Mouse (Mus musculus): Measurements from ENCODE around the gene Tjp1.

Gene Tjp1

GRCm38 (mm10) chr7:65388243-65389013, 139.2 kb downstream of the Tjp1 start:
- in situ Hi-C loops (cut with MboI), result no loop called here

DNA sequence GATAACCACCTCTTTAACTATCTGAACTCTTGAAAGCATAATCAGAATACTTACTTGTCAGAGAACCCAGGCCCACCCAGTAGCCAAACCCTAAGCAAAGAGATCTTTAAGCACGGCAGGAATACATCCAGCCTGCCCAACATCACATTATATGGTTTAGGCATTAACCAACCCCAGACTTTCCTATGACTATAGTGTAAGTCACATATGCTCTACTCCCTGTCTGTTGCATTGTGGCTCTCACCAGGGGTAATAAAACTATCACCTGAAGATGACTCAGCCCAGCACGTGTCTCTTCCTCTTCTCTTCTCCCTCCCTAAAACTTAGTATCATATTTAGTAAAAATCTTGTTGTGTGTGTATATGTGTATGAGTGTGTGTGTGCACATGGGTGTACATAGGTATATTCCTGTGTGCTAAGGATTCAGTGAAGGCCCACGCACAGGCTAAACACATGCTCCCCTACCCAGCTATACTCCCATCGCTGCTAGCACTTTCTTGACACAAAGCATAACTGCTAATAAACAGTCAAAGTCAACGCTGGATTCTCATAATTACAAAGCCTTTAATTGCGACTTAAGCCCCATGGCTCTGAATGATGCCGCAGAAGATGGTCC, 139.9 kb downstream of the Tjp1 start:
- in situ Hi-C loops (cut with MboI), result no loop called here

DNA sequence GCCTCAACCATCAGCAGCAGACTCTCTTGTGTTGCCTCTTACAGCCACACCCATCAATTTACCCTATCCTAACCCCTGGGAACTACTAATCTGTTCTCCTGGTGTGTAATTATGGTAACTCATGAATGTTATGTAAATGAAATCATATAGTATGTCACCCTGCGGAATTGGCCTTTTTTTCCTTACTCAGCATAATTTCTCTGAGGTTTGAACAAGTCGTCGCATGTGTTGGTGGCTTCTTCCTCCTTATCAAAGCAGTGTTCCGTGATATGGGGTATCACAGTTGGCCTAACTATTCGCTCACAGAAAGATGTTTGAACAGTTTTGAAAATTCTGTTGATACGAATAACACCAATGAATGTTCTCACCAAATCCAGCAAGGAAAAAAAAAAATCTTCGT, 142.8 kb downstream of the Tjp1 start:
- in situ Hi-C loops (cut with MboI), result no loop called here

DNA sequence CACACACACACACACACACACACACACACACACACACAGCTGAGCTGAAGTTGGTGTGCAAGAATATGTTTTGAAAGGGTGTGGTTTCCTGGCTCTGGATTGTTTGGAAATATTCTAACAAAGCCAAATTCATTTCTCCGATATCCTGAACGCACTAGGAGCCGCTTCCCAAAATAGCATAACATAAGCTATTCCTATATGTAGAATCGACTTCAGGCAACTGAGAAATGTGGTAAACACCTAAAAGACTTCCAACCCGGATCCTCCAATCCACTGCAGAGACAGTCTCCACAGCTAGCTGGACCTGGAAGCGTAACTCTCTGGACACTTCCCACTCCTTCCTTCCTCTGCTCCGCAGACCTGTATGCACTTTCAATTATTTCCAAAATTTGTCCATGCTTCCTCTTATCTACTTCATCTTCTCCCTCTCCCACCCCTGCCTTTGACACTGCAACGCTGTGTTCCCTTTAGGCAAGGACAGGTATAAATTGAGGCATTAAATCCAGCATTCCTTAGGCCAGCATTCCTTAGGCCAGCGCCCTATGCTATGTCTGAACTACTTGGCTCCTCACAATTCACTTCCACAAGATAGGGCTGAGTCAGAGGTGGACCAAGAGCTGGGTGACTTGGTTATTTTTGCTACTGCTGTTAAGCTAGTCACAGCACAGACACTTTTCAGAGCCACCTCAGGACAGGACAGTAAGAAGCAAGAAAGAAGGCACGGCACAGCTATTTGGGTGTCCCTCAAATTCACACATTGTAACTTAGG, 144.9 kb downstream of the Tjp1 start:
- in situ Hi-C loops (cut with MboI), result no loop called here

DNA sequence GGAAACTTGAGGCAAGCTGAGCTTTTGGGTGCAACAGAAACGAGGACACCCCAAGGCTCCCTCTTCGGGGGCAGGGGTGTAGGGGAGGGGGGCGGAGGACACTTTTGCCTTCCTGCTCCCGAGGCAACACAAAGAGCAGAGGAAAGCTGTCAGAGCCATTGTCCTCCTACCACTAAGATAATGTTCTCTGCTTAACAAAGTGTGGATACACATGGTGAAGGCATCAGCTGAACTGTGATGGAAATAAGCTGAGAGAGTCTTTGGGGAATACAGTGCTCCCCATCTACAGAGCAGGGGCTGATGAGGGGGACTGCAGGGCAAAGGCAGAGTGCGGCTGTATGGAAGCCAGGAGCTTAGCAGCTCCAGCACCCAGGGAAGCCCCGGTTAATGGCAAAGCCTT, 145.7 kb downstream of the Tjp1 start:
- in situ Hi-C loops (cut with MboI), result no loop called here

GRCm38 (mm10) chr7:65380716-65381115, 146.9 kb downstream of the Tjp1 start:
- in situ Hi-C loops (cut with MboI), result no loop called here

- in situ Hi-C loops (cut with MboI), result no loop called here
Measured at GRCm38 (mm10) chr7:65378818-65379565, 148.6 kb downstream of the Tjp1 start.

DNA sequence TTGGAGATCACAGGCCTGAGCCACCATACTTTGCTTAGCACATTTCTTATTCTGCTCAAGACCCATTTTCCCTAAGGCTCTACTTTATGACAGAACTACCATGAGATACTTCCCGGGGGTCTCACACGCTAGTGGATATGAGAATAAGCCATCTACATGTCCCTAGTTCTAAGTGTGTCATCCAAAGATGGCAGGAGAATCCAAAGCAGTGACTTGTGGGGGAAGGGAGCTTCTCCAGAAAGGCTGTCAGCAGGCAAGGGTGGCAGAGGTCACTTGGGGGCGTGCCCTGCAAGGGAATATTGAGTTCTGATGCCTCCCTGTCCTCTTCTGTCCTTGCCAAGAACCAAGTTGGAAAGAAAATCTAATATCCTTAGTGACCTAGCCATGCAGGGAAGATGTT, 150.1 kb downstream of the Tjp1 start:
- in situ Hi-C loops (cut with MboI), result no loop called here

DNA sequence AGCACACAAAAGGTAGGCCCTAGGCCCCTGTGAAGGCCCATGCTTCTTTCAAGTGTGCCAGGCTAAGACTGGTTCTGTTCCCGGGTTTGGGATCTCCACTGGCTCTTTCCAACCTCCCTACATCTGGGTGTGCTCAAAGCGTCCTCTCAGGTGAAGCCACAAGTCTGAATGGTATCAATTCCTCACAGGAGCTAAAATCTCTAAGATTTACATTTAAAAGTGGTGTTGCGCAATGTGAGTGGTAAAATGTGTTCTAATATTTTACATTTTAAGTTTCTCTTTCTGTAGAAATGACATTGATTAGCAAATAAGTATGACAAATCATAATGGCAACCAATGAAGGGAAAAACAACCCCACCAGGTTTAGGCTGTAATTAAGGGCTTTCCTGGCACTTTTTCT, 152.0 kb downstream of the Tjp1 start:
- in situ Hi-C loops (cut with MboI), result no loop called here

DNA sequence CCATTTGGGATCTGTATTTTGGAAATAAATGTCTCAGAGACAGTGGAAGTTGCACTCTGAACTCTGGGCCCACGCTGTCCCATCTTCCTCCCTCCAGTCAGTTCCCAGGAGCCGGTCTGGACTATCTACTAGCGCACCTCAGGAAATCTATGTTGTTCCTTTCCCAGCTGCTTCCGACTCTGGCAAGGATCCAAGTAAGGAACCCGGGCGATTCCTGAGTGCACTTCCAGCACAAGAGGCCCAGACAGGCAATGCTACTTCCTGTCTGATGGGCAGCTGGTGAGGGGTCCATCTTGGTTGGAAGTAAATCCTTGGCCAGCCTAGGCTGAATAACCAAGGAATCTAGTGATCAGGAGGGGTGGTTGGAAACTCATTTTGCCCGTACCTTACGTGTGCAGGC, 152.4 kb downstream of the Tjp1 start:
- in situ Hi-C loops (cut with MboI), result no loop called here

DNA sequence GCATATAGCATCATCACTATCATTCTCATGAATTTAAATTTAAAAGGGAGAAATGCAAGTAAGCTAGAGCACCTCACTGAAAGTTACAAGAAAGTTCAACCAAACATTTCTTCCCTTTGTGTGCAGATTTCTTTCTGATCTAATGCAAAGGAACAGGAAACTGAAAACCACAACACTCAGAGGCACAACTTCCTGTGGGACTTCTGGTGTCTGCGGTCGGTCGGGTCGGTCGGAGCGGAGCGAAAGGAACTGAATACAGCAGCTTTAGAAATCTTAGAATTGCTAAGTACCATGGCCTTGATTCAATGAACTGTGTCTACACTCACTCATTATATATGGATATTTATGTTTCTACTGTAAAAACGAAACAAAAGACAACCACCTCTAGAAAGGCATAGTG, 154.2 kb downstream of the Tjp1 start:
- in situ Hi-C loops (cut with MboI), result no loop called here

DNA sequence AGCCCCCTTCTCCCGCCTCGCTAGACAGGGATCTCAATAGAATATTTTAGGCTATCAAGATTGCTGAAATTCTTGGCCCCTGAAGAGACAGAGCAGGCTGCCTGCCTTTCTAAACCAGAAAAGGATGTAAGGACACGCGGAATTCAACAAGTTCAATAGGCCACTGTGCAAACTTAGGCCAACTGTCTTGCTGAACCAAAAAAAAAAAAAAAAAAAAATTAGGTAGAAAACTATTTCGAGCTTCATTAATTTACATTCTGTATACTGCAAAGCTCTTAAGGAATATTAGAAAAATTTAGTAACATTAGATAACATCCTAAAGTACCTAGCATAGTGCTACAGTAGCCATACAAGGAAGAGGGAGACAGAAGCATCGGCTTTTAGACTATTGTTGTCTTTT, 155.8 kb downstream of the Tjp1 start:
- in situ Hi-C loops (cut with MboI), result no loop called here

DNA sequence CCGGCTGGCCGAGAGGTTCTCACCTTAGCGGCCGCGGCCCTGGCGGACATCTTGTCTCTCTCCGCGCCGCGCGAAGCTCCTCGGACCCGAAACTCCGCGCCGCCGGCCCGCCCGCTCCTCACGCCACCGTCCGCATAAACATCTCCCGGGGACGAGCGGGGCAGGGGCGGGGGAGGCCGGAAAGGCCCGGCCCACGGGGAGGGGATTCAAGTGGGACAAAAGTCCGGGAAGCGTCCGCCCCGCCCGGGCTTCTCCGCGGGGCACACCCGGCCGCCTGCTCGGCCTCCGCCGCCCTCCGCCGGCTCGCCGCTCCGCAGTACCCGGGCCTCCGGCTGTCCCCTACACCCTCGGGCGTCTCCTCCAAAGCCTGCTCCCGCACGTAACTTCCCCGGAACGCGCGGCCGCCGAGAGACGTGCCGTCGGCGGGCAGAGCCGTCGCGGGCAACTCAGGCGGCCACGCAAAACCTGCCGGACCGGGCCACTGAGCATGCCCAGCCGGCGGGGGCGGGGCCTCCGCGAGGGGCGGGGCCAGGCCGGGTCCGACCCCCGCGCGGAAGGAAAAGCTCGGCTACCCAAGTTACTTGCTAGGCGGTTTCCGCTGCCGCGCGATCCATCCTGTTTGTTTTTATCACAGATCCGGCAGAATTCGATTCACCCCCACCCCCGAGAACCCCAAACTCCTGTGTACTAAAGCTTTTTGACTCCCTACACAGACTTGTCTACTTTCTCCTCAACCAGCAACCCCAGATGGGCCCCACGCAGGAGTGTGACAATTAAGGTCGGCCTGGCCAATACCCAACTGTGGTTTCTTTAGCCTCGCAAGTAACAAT, 156.6 kb downstream of the Tjp1 start:
- in situ Hi-C loops (cut with MboI), result no loop called here

GRCm38 (mm10) chr7:65370381-65370786, 157.2 kb downstream of the Tjp1 start:
- in situ Hi-C loops (cut with MboI), result no loop called here

GRCm38 (mm10) chr7:65369101-65369500, 158.5 kb downstream of the Tjp1 start:
- in situ Hi-C loops (cut with MboI), result no loop called here

- in situ Hi-C loops (cut with MboI), result no loop called here
Measured at GRCm38 (mm10) chr7:65367386-65368245, 160.0 kb downstream of the Tjp1 start.

GRCm38 (mm10) chr7:65366153-65366552, 161.4 kb downstream of the Tjp1 start:
- in situ Hi-C loops (cut with MboI), result no loop called here

DNA sequence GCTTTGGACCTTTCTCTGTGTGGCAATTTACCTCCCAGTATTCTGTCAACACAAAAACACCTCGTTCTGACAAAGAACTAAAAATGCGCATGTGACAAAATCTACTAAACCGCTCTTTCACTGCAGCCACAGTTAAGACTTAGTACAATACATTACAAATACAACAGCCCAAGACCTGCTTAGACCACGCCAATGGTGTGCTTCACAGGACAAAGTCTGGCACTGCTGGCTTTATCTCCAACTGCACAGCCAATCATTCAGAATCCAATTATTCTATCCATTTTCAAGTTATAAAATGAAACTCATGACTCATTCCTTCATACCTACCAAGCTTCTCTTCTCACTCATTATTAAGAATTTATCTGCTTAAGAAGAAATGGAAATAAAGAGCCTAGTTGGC, 162.0 kb downstream of the Tjp1 start:
- in situ Hi-C loops (cut with MboI), result no loop called here

DNA sequence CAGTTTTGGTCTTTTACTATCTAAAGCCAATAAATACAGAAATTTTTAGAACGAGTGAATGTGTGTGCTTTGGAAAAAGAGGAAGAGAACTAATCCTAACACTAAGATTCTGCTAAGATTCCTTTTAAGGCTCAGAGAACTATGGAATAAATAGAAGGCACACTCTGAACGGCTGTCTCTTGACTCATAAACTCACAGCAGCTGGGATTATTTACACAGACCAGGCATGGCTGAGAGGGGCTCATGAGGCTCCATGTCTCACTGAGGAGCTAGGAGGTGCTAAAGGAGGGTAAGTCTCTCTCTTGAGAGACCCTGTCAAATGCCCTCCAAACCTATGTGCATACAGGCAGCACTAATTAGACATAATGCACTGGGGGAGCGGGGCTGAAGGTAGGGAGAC, 167.3 kb downstream of the Tjp1 start:
- in situ Hi-C loops (cut with MboI), result no loop called here

- in situ Hi-C loops (cut with MboI), result no loop called here
Measured at GRCm38 (mm10) chr7:65359774-65360173, 167.8 kb downstream of the Tjp1 start.
